Mouse (Mus musculus) MEL (cell line): ENCODE measurements around the gene Plekha7.

Experiments
- BHLHE40 ChIP-seq: IDR thresholded peaks from 2 replicates; pipeline ENCODE4 v1.6.1; 2012; ENCODE audit warnings: low read depth, mild to moderate bottlenecking, inconsistent platforms, low read length, improper control_type of control experiment, borderline replicate concordance
- CHD1 ChIP-seq: IDR thresholded peaks from 2 replicates; pipeline ENCODE4 v1.6.1; 2012; ENCODE audit warnings: low read depth, mild to moderate bottlenecking, inconsistent platforms, low read length, improper control_type of control experiment
- CTCF ChIP-seq, 3 experiments: IDR thresholded peaks in 2 of 3; conservative IDR thresholded peaks in 1 of 3; 2 replicates each; pipeline ENCODE4 v1.5.1; 2011 to 2012; ENCODE audit warnings: low read length in 3 of 3, low read depth in 2 of 3, mild to moderate bottlenecking in 2 of 3, improper control_type of control experiment in 1 of 3, inconsistent platforms in 1 of 3, mixed read lengths in 1 of 3, moderate library complexity in 1 of 3; ENCODE audit not compliant: control insufficient read depth in 1 of 3, insufficient read depth in 1 of 3, poor library complexity in 1 of 3, severe bottlenecking in 1 of 3
- EP300 ChIP-seq, 2 experiments: IDR thresholded peaks; 2 replicates each; pipeline ENCODE4 v1.6.1; 2011; ENCODE audit warnings: improper control_type of control experiment in 2 of 2, low read length in 2 of 2, low read depth in 1 of 2, mild to moderate bottlenecking in 1 of 2
- JUND ChIP-seq: IDR thresholded peaks from 2 replicates; pipeline ENCODE4 v1.6.1; 2011; ENCODE audit warnings: low read depth, mild to moderate bottlenecking, improper control_type of control experiment, low read length
- KAT2A ChIP-seq: conservative IDR thresholded peaks from 2 replicates; pipeline ENCODE4 v1.6.1; 2012; ENCODE audit warnings: low read depth, low read length, improper control_type of control experiment, inconsistent platforms
- MAX ChIP-seq: IDR thresholded peaks from 2 replicates; pipeline ENCODE4 v1.6.1; 2011; ENCODE audit warnings: low read length, improper control_type of control experiment
- POLR2A ChIP-seq, 2 experiments: IDR thresholded peaks; 2 replicates each; pipeline ENCODE4 v1.6.1; 2011 to 2012; ENCODE audit warnings: low read length in 2 of 2, mild to moderate bottlenecking in 2 of 2, control low read depth in 1 of 2, improper control_type of control experiment in 1 of 2, low read depth in 1 of 2, moderate library complexity in 1 of 2; ENCODE audit not compliant: control insufficient read depth in 1 of 2, insufficient read depth in 1 of 2, poor library complexity in 1 of 2
- RAD21 ChIP-seq: IDR thresholded peaks from 2 replicates; pipeline ENCODE4 v1.6.1; 2011; ENCODE audit warnings: mild to moderate bottlenecking, low read depth, low read length, improper control_type of control experiment
- TBP ChIP-seq: IDR thresholded peaks from 2 replicates; pipeline ENCODE4 v1.8.0; 2011; ENCODE audit warnings: low read depth, low read length, improper control_type of control experiment
- USF1 ChIP-seq: IDR thresholded peaks from 2 replicates; pipeline ENCODE4 v1.6.1; 2014; ENCODE audit warnings: low read depth, mild to moderate bottlenecking, inconsistent platforms, low read length, improper control_type of control experiment, moderate library complexity
- ZKSCAN1 ChIP-seq: IDR thresholded peaks from 2 replicates; pipeline ENCODE4 v1.6.1; 2012; ENCODE audit warnings: low read depth, mild to moderate bottlenecking, inconsistent platforms, low read length, improper control_type of control experiment, moderate library complexity
- ZMIZ1 ChIP-seq: IDR thresholded peaks from 2 replicates; pipeline ENCODE4 v1.6.1; 2012; ENCODE audit warnings: low read depth, mild to moderate bottlenecking, inconsistent platforms, low read length, improper control_type of control experiment, moderate library complexity

- TF ChIP-seq RAD21 (no peak), BHLHE40 (no peak), JUND (no peak), CTCF (IDR thresholded peaks at IDR 0.05 in 2 of 3, conservative IDR thresholded peaks at IDR 0.05 in 1 of 3; ENCODE audit: control insufficient read depth in 1 of 3, insufficient read depth in 1 of 3, low read depth in 2 of 3, low read length in 3 of 3, poor library complexity in 1 of 3, severe bottlenecking in 1 of 3) (no peak), EP300 (IDR thresholded peaks at IDR 0.05; ENCODE audit: low read depth in 1 of 2, low read length in 2 of 2) (no peak), POLR2A (IDR thresholded peaks at IDR 0.05; ENCODE audit: control insufficient read depth in 1 of 2, insufficient read depth in 1 of 2, low read depth in 1 of 2, low read length in 2 of 2, poor library complexity in 1 of 2) (no peak), TBP (no peak), CHD1 (no peak), ZMIZ1 (no peak), KAT2A (no peak), USF1 (no peak), ZKSCAN1 (no peak), MAX (no peak)
These were observed 208.1 kb downstream of the Plekha7 start for GRCm38 (mm10) chr7:116099952-116100528.
